22 mouse cellular contexts compared by ENCODE assay signal in the genomic region with DNA sequence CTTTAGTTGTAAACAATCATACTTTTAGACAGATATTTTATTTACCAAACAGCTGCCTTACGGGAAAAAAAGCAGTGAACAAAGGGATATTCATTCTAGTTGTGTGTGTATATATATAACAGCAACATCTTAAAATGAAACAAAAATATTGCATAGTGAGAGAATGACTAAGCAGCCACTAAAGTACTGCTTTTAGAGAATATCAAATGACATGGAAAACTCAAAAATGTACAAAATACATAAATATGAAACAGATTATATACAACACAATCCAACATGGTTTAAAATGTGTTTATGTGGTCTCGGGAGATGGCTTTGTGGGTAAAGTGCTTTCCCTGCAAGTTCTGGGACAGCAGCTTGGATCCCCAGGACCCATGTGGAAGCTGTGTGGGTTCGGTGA. TPM values are rescaled to one million over a fixed set of nuclear protein-coding genes. Genes with fewer than 3 reads are reported as not detected.
A peak's percentile ranks its signal among the peaks of the same experiment; 100 is the strongest.
DNase-seq lines count a peak whose midpoint lies in the region; ATAC-seq and TF ChIP-seq lines count a peak whose summit lies in the region.
"Had no signal": no experiment of that assay in that cellular context is flagged by ENCODE, and none has a peak within 500 bp of the region (broad histone marks: within the 10 kb centered on the region; RNA-seq: fewer than 3 reads in every experiment).

No protein-coding gene starts in this region.

- H3K9me3 ChIP-seq in embryonic facial prominence, embryonic 13.5 days: no peaks in the 10 kb centered on the region
- no peaks in the 10 kb centered on the region for H3K9me3 ChIP-seq in embryonic facial prominence, embryonic 10.5 days
- no peaks in the 10 kb centered on the region for H3K9me3 ChIP-seq in embryonic facial prominence, embryonic 14.5 days (ENCODE audit: control insufficient read depth, low read length)
- no peaks in the 10 kb centered on the region for H3K9me3 ChIP-seq in midbrain, embryonic 15.5 days
- H3K9me3 ChIP-seq: forebrain, embryonic 10.5 days; forebrain, embryonic 12.5 days had no signal

- ATAC-seq in embryonic facial prominence, embryonic 13.5 days (ENCODE audit: insufficient number of reproducible peaks, insufficient read depth, low FRiP score, low TSS enrichment, low read depth): no peak
- no peak for ATAC-seq in embryonic facial prominence, embryonic 14.5 days (ENCODE audit: low read depth)
- ATAC-seq in midbrain, embryonic 15.5 days (replicated peaks): no peak
- ATAC-seq: activated CD4-positive, CD25-positive, alpha-beta regulatory T cell, adult 4 months; forebrain, embryonic 14.5 days; forebrain, embryonic 16.5 days; Patski had no signal

- no peaks in the 10 kb centered on the region for H3K27me3 ChIP-seq in embryonic facial prominence, embryonic 13.5 days
- H3K27me3 ChIP-seq in embryonic facial prominence, embryonic 10.5 days (replicated peaks; ENCODE audit: low read depth, poor library complexity, severe bottlenecking): no peaks in the 10 kb centered on the region
- no peaks in the 10 kb centered on the region for H3K27me3 ChIP-seq in embryonic facial prominence, embryonic 14.5 days (replicated peaks; ENCODE audit: control insufficient read depth, insufficient read depth, low read length)
- no peaks in the 10 kb centered on the region for H3K27me3 ChIP-seq in midbrain, embryonic 15.5 days (replicated peaks)
- H3K27me3 ChIP-seq: forebrain, embryonic 12.5 days; Patski had no signal

- H3K4me2 ChIP-seq in embryonic facial prominence, embryonic 13.5 days: no peak overlapping the region
- H3K4me2 ChIP-seq in embryonic facial prominence, embryonic 14.5 days (ENCODE audit: low read depth, low read length): no peak overlapping the region
- H3K4me2 ChIP-seq in midbrain, embryonic 15.5 days: no peak overlapping the region
- H3K4me2 ChIP-seq: forebrain, embryonic 12.5 days had no signal

- no peak for TF ChIP-seq POLR2A in embryonic fibroblast, embryonic 13.5 days (IDR thresholded peaks at IDR 0.05; ENCODE audit: low read depth, low read length)

- peaks cover 4% of the 10 kb centered on the region; the same call in 1 of the 2 replicates for H3K4me1 ChIP-seq in embryonic facial prominence, embryonic 13.5 days
- peaks cover 9% of the 10 kb centered on the region for H3K4me1 ChIP-seq in embryonic facial prominence, embryonic 10.5 days
- 0 out of 2 replicates have a peak, but pooled peaks cover 3% of the 10 kb centered on the region for H3K4me1 ChIP-seq in embryonic facial prominence, embryonic 14.5 days (ENCODE audit: control insufficient read depth, insufficient read depth, low read length)
- 0 out of 2 replicates have a peak, but pooled peaks cover 4% of the 10 kb centered on the region for H3K4me1 ChIP-seq in embryonic fibroblast, embryonic 13.5 days (ENCODE audit: control insufficient read depth, insufficient read depth, low read length)
- peaks cover 11% of the 10 kb centered on the region for H3K4me1 ChIP-seq in midbrain, embryonic 15.5 days

- peak overlapping the region; percentile 17; the same call in 1 of the 2 replicates for H3K27ac ChIP-seq in embryonic facial prominence, embryonic 13.5 days
- no peak overlapping the region for H3K27ac ChIP-seq in embryonic facial prominence, embryonic 10.5 days (replicated peaks)
- no peak overlapping the region for H3K27ac ChIP-seq in embryonic facial prominence, embryonic 14.5 days (replicated peaks; ENCODE audit: low read depth, low read length)
- peak overlapping the region; percentile 16; the same call in 1 of the 2 replicates for H3K27ac ChIP-seq in embryonic fibroblast, embryonic 13.5 days (ENCODE audit: insufficient read depth, low read length)
- H3K27ac ChIP-seq in midbrain, embryonic 15.5 days: no peak overlapping the region
- H3K27ac ChIP-seq: forebrain, embryonic 10.5 days; forebrain, embryonic 12.5 days had no signal

- H3K4me3 ChIP-seq in embryonic facial prominence, embryonic 13.5 days: no peak overlapping the region
- no peak overlapping the region for H3K4me3 ChIP-seq in embryonic facial prominence, embryonic 10.5 days
- no peak overlapping the region for H3K4me3 ChIP-seq in embryonic facial prominence, embryonic 14.5 days (ENCODE audit: low read depth, low read length)
- H3K4me3 ChIP-seq in embryonic fibroblast, embryonic 13.5 days (ENCODE audit: insufficient read depth, low read length): no peak overlapping the region
- H3K4me3 ChIP-seq in midbrain, embryonic 15.5 days: no peak overlapping the region
- H3K4me3 ChIP-seq: erythroblast, embryonic 14.5 days; forebrain, embryonic 10.5 days; forebrain, embryonic 12.5 days had no signal

- H3K9ac ChIP-seq in embryonic facial prominence, embryonic 13.5 days: no peak overlapping the region
- H3K9ac ChIP-seq in embryonic facial prominence, embryonic 14.5 days (ENCODE audit: low read depth, low read length): no peak overlapping the region
- no peak overlapping the region for H3K9ac ChIP-seq in midbrain, embryonic 15.5 days
- H3K9ac ChIP-seq: forebrain, embryonic 12.5 days had no signal

- no peaks in the 10 kb centered on the region for H3K36me3 ChIP-seq in embryonic facial prominence, embryonic 13.5 days
- no peaks in the 10 kb centered on the region for H3K36me3 ChIP-seq in embryonic facial prominence, embryonic 10.5 days (replicated peaks)
- H3K36me3 ChIP-seq in embryonic facial prominence, embryonic 14.5 days (ENCODE audit: control insufficient read depth, insufficient read depth, low read length): no peaks in the 10 kb centered on the region
- no peaks in the 10 kb centered on the region for H3K36me3 ChIP-seq in midbrain, embryonic 15.5 days (replicated peaks)
- H3K36me3 ChIP-seq: forebrain, embryonic 10.5 days; forebrain, embryonic 12.5 days had no signal

- TF ChIP-seq CTCF in embryonic fibroblast, embryonic 13.5 days (IDR thresholded peaks at IDR 0.05; ENCODE audit: borderline replicate concordance, insufficient read depth, low read length): no peak

- WGBS in embryonic facial prominence, embryonic 13.5 days: 62% methylated on average over 3 of the region's 3 CpGs
- WGBS in embryonic facial prominence, embryonic 10.5 days: 85% methylated on average over 3 of the region's 3 CpGs
- WGBS in embryonic facial prominence, embryonic 14.5 days: 71% methylated on average over 3 of the region's 3 CpGs
- 87% methylated on average over 3 of the region's 3 CpGs for WGBS in midbrain, embryonic 15.5 days

- no peak for DNase-seq in embryonic facial prominence, embryonic 10.5 days (ENCODE audit: low spot score)
- peak; percentile 36 for DNase-seq in embryonic facial prominence, embryonic 14.5 days (ENCODE audit: low spot score)
- no peak for DNase-seq in layer of hippocampus, adult 8-10 months (ENCODE audit: low spot score in 2 of 2)
- DNase-seq in heart, adult 8-10 months (ENCODE audit: low spot score): no peak
- DNase-seq: adrenal gland, adult 8-10 months; adrenal gland, postnatal 14 days; adrenal gland, postnatal 36 days; cerebellum, adult 11-12 months; cerebellum, adult 2 months; cerebellum, adult 9-10 months; cerebellum, postnatal 10 days; cerebellum, postnatal 25 days had no signal

RNA-seq across cellular contexts. Expression of a gene that starts 5.7 kb away (rescaled TPM):
- polyA plus RNA-seq in embryonic facial prominence, embryonic 13.5 days (2015; fragmentation: Nextera tagmentation; extraction: Ambion mirVana): 16.9 and 19.0 TPM in 2 replicates
- 11.3 and 13.3 TPM in 2 replicates for polyA plus RNA-seq in embryonic facial prominence, embryonic 10.5 days (2016; fragmentation: Nextera tagmentation; extraction: Ambion mirVana)
- 17.8 and 22.4 TPM in 2 replicates for polyA plus RNA-seq in embryonic facial prominence, embryonic 14.5 days (2014; fragmentation: Nextera tagmentation; extraction: Ambion mirVana)
- 66.8 and 73.3 TPM in 2 replicates for polyA plus RNA-seq in embryonic fibroblast, embryonic 13.5 days (2011; ENCODE audit: insufficient read length, low read depth, missing spikeins)
- total RNA-seq in layer of hippocampus, adult 8-10 months (2022): 100 to 1,000 TPM; 392 to 484 (median 448) TPM
- total RNA-seq in heart, adult 8-10 months (2022): 10 to 100 TPM; 75.9 to 93.5 (median 92.3) TPM
- polyA plus RNA-seq in midbrain, embryonic 15.5 days (2015; fragmentation: Nextera tagmentation; extraction: Ambion mirVana): 44.0 and 51.8 TPM in 2 replicates

RNA-seq across cellular contexts. Expression of a gene that starts 50.3 kb away (rescaled TPM):
- polyA plus RNA-seq in embryonic facial prominence, embryonic 13.5 days (2015; fragmentation: Nextera tagmentation; extraction: Ambion mirVana): 32.5 and 34.7 TPM in 2 replicates
- 6.8 and 7.0 TPM in 2 replicates for polyA plus RNA-seq in embryonic facial prominence, embryonic 10.5 days (2016; fragmentation: Nextera tagmentation; extraction: Ambion mirVana)
- polyA plus RNA-seq in embryonic facial prominence, embryonic 14.5 days (2014; fragmentation: Nextera tagmentation; extraction: Ambion mirVana): 44.1 and 46.7 TPM in 2 replicates
- 87.3 and 105 TPM in 2 replicates for polyA plus RNA-seq in embryonic fibroblast, embryonic 13.5 days (2011; ENCODE audit: insufficient read length, low read depth, missing spikeins)
- 10 to 100 TPM in 1 of 4 experiments, 1 to 10 TPM in 3; 6.2 to 19.2 (median 8.1) TPM for total RNA-seq in layer of hippocampus, adult 8-10 months (2022)
- 10 to 100 TPM; 29.2 to 41.0 (median 37.3) TPM for total RNA-seq in heart, adult 8-10 months (2022)
- 5.5 and 5.9 TPM in 2 replicates for polyA plus RNA-seq in midbrain, embryonic 15.5 days (2015; fragmentation: Nextera tagmentation; extraction: Ambion mirVana)
- polyA plus RNA-seq: erythroblast, embryonic 14.5 days had no signal

Comparison
In these comparisons a context has a peak if more than half of its experiments do, and no peak if none do; other contexts are left out.
1. H3K27ac ChIP-seq: peak in embryonic facial prominence, embryonic 13.5 days (single experiment) and embryonic fibroblast, embryonic 13.5 days (single experiment); none in embryonic facial prominence, embryonic 10.5 days (single experiment), embryonic facial prominence, embryonic 14.5 days (single experiment) and midbrain, embryonic 15.5 days (single experiment).